Mouse (Mus musculus): ENCODE results near the gene Rpp25l. TPM values are rescaled to one million over a fixed set of nuclear protein-coding genes. Genes with fewer than 3 reads are reported as not detected.
A peak's percentile ranks its signal among the peaks of the same experiment; 100 is the strongest.

Rpp25l gene
- total RNA-seq, 2 experiments from 2014 or later, result 40.3 to 49.9 TPM

DNA sequence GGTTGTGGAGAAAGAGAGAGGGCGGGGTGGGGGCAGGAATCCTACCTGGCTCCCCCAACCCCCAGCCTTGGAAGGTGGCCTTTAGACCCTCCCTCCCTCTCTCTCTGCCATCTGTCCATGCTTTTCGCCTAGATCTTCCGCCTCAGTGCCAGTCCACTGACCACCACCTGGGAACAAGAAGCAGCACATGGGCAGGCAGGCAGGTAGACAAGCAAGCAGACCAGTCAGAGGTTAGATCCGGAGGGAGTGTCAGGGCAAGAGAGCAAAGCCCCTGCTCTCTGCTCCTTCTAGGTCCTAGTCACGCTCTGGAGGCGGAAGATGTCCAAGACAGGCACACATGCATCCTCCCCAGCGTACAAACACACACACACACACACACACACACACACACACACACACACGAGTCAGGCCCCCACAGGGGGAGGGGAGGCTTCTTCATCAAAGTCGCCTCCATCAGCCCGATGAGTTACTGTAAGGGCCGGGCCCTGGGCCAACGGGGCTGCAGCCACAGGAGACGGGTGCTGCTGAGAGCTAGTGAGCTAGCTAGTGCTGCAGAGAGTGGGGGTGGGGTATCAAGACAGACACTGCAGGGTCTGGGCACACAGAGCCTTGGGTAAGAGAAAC is 36.2 kb downstream of the Rpp25l start:
- DNase-seq, result peak; percentile 58
- intact Hi-C loops (cut with DNase I; ENCODE audit: low total_unique reads), result no loop called here

- no peak for DNase-seq
- intact Hi-C loops (cut with DNase I; ENCODE audit: low total_unique reads), result no loop called here
Observed at GRCm38 (mm10) chr4:41676248-41677005, 36.9 kb downstream of the Rpp25l start.

GRCm38 (mm10) chr4:41673186-41673585 is 40.1 kb downstream of the Rpp25l start:
- DNase-seq, result no peak
- intact Hi-C loops (cut with DNase I; ENCODE audit: low total_unique reads), result no loop called here

GRCm38 (mm10) chr4:41672522-41672963 is 40.8 kb downstream of the Rpp25l start:
- peak; percentile 54 for DNase-seq
- intact Hi-C loops (cut with DNase I; ENCODE audit: low total_unique reads), result no loop called here

GRCm38 (mm10) chr4:41671963-41672480 is 41.3 kb downstream of the Rpp25l start:
- no peak for DNase-seq
- intact Hi-C loops (cut with DNase I; ENCODE audit: low total_unique reads), result no loop called here

DNA sequence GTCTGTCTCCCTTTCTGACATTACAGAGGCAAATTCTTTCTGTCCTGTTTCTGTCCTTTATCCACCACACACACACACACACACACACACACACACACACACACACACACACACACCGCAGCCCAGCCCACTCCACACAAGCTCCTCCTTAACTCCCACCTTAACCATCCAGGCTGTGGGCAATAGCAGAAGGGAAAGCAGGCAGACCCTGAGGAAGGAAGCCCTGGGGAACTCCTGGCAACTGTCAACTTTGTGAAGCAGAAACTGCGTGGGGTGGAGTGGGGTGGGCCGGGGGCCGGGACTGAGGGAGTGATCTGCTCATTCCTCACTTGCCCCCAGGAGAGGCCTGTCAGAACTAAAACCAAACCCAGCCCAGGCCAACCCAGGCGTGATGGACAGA is 41.8 kb downstream of the Rpp25l start:
- intact Hi-C loops (cut with DNase I; ENCODE audit: low total_unique reads), result no loop called here
- DNase-seq, result no peak

- no peak for DNase-seq
- intact Hi-C loops (cut with DNase I; ENCODE audit: low total_unique reads), result no loop called here
Observed at GRCm38 (mm10) chr4:41670836-41671235, 42.5 kb downstream of the Rpp25l start.

DNA sequence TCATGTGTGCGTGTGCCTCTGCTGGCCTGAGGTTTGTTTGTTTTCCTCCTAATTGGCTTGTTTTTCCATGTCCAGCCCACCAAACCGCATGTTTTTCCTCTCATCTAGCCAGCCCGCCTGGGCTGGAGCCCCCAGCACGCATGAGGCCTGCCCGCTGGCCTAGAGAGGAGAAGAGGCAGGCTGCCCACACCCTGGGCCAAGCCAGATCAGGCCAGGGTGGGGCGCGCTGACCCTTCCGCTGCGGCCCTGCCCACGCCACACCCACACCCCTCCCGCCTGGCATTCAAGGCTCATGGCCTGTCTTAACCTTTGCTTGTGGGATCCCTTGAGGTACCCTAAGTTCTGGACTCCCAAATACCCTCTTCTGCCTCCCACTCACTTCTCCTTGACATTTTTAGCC is 46.7 kb downstream of the Rpp25l start:
- peak; percentile 44 for DNase-seq
- intact Hi-C loops (cut with DNase I; ENCODE audit: low total_unique reads), result no loop called here

GRCm38 (mm10) chr4:41665009-41665675 is 48.2 kb downstream of the Rpp25l start:
- no peak for DNase-seq
- intact Hi-C loops (cut with DNase I; ENCODE audit: low total_unique reads), result no loop called here

- DNase-seq, result peak; percentile 54
Observed at GRCm38 (mm10) chr4:41664533-41664932, 48.8 kb downstream of the Rpp25l start.

GRCm38 (mm10) chr4:41663614-41664013 is 49.7 kb downstream of the Rpp25l start:
- no peak for DNase-seq
- intact Hi-C loops (cut with DNase I; ENCODE audit: low total_unique reads), result no loop called here

More at GRCm38 (mm10) chr4:41664533-41664932, 48.8 kb downstream of the Rpp25l start:
- intact Hi-C loops (cut with DNase I; ENCODE audit: low total_unique reads), result no loop called here

- intact Hi-C loops (cut with DNase I; ENCODE audit: low total_unique reads), result no loop called here
- no peak for DNase-seq
Observed at GRCm38 (mm10) chr4:41662723-41663122, 50.6 kb downstream of the Rpp25l start.

Other genes with a start within 250 kb of the Rpp25l start
- 1 to 10 TPM in 1 of 2 experiments, under 1 TPM in 1; 0.86 to 1.3 TPM for gene Kif24, start 248.6 kb downstream of the Rpp25l start, total RNA-seq (2021)
- gene Nudt2, start 248.4 kb downstream of the Rpp25l start, total RNA-seq (2021), result 10 to 100 TPM; 20.8 to 22.4 TPM
- gene AI464131, start 210.5 kb downstream of the Rpp25l start, total RNA-seq (2021), result 10 to 100 TPM; 60.1 to 60.8 TPM
- gene 1110017D15Rik, start 196.2 kb downstream of the Rpp25l start, total RNA-seq (2021), result under 1 TPM in 1 of 2 experiments, not detected in 1; 0.37 TPM
- 10 to 100 TPM; 16.2 to 17.1 TPM for gene Fam219a, start 144.0 kb downstream of the Rpp25l start, total RNA-seq (2021)
- gene Dnaic1, start 143.8 kb downstream of the Rpp25l start, total RNA-seq (2021), result under 1 TPM; 0.47 to 0.58 TPM
- gene Enho, start 73.2 kb downstream of the Rpp25l start, total RNA-seq (2021), result 1 to 10 TPM; 6.7 to 9.9 TPM
- 10 to 100 TPM; 15.3 to 38.0 TPM for gene Cntfr, start 16.4 kb downstream of the Rpp25l start, total RNA-seq (2021)
- 10 to 100 TPM; 49.3 to 56.9 TPM for gene Il11ra1, start 13.5 kb downstream of the Rpp25l start, total RNA-seq (2021)
- 10 to 100 TPM; 39.6 to 44.8 TPM for gene Dctn3, start 9.6 kb upstream of the Rpp25l start, total RNA-seq (2021)
- gene Arid3c, start 17.6 kb upstream of the Rpp25l start, total RNA-seq (2021), result not detected
- 10 to 100 TPM; 26.5 to 27.0 TPM for gene Galt, start 41.7 kb upstream of the Rpp25l start, total RNA-seq (2021)
- 10 to 100 TPM; 12.0 to 15.6 TPM for gene Sigmar1, start 42.6 kb upstream of the Rpp25l start, total RNA-seq (2021)
- 10 to 100 TPM; 27.3 to 31.4 TPM for gene Ccl27a, start 60.7 kb upstream of the Rpp25l start, total RNA-seq (2021)
- not detected for gene Gm21541, start 190.1 kb upstream of the Rpp25l start, total RNA-seq (2021)
- gene Gm20878, start 228.0 kb upstream of the Rpp25l start, total RNA-seq (2021), result 1 to 10 TPM in 1 of 2 experiments, under 1 TPM in 1; 0.33 to 2.4 TPM